Mouse (Mus musculus) urinary bladder, postnatal 10 days (tissue): ENCODE measurements around the gene Cops7b.
"Not testable (repeated sequence)": the region's sequence is repeated elsewhere in the genome, so short reads cannot be mapped to it uniquely, and the experiment has no call there.

Source experiments
- DNase-seq: peaks from one replicate; pipeline ENCODE4 v3.0.0; 2022; ENCODE audit warnings: low spot score

The Cops7b gene

DNA sequence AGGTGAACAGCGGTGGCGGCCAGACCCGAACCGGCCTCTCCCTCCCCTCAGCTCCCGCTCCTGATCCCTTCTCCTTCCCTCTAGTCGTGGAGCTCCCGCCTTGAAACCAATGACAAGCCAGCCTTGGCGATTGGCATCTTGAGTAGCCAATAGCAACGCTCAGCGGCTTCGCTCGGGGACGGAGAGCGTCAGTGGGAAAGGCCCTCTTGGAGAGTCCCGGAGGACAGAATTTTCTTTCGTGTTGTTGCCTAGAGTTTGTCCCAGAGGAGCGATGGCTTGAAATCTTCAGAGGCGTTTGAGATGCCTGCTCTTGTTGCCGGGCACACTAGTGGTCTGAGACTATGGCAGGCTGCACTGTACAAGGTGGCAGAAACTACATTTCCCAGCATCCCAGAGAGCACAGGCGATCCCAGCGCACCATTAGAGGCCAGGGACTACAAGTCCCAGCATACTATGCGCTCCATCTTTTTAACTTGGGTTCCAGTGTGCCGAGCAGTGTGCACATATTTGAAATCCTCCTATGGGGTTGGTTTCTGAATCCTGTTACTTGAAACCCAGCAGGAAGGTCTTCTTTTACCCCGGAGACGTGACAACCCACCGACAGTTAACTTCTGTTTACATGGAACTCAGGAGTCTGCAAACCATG is at the start of gene Cops7b, which contains the start of gene Pde6d:
Cops7b (plus strand) TSS at position 454 of the 646 bp plus-strand sequence.
Pde6d (minus strand) TSS at position 179 of the 646 bp plus-strand sequence.
- peak; percentile 89 for DNase-seq

DNA sequence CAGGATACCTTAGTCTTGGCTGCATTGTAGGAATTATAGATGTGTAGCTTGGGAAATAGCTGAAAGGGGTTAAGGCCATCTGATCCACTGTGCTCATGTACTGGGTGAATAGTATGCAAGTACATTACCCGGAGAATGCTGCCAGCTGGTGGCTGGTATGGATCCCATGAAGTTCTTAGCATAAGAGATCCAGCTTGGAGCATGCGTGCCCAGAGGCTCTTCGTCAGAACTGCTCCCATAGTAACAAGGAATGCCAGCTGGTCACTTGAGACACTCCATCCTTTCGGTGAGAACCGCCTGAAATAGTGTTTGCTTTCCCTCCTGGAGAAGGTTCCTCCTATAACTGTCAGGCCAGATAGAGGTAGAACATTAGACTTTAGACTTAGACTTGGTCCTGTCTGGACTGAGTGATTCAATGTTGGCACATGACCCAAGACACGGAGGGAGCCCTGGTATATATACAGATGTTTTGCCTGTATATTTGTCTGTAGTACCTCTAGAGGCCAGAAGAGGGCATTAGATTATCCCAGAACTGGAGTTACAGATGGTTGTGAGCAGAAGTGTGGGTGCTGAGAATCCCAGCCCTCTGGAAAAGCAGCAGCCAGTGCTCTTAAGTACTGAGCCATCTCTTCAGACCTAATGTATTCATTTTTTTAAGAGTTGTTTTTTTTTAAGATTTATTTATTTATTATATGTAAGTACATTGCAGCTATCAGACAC is 49.1 kb upstream of the Cops7b start:
- no peak for DNase-seq

GRCm38 (mm10) chr1:86538383-86538782 is 44.3 kb upstream of the Cops7b start:
- no peak for DNase-seq

DNA sequence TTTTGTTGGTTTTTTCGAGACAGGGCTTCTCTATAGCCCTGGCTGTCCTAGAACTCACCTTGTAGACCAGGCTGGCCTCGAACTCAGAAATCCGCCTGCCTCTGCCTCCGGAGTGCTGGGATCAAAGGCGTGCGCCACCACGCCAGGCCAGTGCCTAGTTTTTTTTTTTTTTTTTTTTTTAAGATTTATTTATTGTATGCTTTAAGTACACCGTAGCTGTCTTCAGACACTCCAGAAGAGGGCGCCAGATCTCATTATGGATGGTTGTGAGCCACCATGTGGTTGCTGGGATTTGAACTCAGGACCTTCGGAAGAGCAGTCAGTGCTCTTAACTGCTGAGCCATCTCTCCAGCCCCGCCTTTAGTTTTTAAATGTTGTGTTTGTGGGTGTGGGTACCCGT is 43.1 kb upstream of the Cops7b start:
- DNase-seq = not testable (repeated sequence)

- DNase-seq = no peak
These were observed 40.1 kb upstream of the Cops7b start for GRCm38 (mm10) chr1:86542584-86542983.

- no peak for DNase-seq
These were observed 35.9 kb upstream of the Cops7b start for GRCm38 (mm10) chr1:86546797-86547196.

- no peak for DNase-seq
These were observed 31.4 kb upstream of the Cops7b start for GRCm38 (mm10) chr1:86551299-86551698.

- no peak for DNase-seq
These were observed 30.8 kb upstream of the Cops7b start for GRCm38 (mm10) chr1:86551877-86552276.

GRCm38 (mm10) chr1:86555665-86556064 is 27.0 kb upstream of the Cops7b start:
- no peak for DNase-seq

DNA sequence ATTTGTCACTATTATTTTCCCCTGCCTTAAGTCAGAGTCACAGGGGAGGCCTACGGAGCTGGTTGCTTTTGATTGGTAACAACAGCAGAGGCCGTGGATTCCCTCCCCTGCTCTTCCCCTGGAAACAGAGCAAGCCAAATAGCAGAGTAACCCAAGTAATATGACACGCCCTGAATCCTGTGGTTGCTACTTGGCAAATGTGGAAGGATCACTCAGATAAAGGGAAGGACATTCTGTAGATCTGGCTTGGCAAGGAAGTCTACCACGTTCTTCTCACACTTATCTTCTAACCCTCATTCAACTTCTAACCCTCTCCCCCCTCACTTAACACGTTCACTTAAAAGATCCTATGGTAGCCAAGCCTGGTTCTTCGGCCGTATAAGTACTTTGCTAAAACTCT is 24.8 kb upstream of the Cops7b start:
- DNase-seq = no peak

DNA sequence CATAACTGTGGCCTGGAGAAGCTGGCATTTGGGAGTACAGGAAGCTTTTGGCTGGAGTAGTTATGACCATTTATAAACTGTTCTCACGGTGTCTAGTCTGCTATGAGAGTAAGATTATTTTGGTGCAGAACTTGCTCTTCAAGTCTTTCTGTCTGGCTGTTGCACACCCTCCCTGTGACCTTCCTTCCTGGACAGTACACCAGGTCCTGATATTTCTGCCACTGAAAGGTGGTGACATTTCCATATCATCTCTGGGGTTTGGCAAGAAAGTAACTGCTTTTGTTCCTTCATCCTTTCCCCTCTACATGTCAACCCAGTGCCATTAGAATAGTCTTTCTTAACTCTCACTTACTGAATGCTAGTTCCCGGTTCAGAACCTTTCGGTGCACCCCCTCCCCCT is 23.5 kb upstream of the Cops7b start:
- no peak for DNase-seq

DNA sequence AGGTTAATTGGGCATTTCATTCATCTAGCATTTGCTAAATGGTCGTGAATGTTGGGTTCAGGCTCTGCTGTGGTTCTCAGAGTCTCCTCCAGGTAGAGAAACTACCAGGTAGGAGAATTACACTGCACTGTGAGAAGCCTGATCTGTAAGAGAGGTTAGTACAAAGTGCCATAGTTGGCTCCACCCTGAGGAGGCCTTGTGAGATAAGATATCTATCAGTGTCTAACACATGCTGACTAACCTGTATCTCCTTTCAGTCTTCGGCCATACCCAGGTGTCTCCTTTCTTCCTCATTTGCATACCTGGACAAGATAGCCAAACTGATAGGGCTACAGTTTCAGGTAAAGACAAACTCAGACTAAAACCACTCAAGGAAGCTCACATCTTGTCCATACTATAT is 20.0 kb upstream of the Cops7b start:
- no peak for DNase-seq

DNA sequence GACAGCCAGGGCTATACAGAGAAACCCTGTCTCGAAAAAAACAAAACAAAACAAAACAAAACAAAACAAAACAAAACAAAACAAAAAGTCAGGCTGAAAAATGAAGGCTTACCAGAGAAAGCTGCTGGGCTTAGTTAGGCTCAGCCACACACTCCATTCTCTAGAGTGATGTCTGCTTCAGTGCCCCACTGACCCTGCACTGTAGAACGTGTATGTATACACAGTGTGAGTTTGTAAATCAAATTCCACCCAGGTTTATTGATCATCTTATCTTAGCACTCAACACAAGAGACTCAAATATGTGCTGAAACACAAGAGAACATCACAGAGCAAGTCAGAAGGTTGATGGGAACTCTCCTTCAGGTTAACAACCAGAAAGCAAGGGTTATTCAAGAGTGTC is 14.3 kb upstream of the Cops7b start:
- DNase-seq = no peak

GRCm38 (mm10) chr1:86569292-86569860 is 13.3 kb upstream of the Cops7b start:
- DNase-seq = no peak

DNA sequence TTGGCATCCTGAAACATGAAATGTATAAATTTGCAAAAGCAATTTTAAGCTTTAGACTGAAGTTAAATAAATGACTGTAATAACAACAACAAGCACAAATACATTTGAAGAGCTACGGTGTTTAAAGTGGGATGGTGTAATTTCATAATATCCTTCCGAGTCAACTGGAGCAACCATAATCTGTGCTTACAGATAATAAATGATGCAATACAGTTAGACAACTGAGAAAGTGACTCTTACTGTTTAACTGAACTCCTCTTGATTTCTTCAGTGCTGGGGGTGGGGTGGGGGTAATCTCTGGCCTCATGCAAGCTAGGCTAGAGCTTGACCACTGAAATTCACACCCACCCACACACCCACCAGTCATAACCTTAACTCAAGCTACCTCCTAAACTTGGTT is 11.3 kb upstream of the Cops7b start:
- no peak for DNase-seq

DNA sequence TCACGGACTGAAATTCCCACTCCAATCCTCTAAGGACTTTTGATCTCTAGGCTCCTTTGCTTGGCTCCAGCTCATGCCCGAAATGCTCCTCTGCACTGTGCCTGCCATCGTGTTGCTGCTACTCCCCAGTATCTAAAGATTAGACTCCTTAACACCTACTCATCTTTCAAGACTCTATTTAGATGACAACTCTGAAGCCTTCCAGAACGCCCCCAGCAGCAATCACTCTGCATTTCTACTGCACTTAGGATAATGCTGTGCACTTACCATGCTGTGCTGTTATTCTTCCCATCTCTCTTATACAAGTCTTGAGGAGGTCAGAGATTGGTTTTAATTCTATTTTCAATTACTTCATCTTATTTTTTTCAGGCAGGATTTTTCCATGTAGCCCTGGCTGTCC is 10.8 kb upstream of the Cops7b start:
- DNase-seq = no peak

DNA sequence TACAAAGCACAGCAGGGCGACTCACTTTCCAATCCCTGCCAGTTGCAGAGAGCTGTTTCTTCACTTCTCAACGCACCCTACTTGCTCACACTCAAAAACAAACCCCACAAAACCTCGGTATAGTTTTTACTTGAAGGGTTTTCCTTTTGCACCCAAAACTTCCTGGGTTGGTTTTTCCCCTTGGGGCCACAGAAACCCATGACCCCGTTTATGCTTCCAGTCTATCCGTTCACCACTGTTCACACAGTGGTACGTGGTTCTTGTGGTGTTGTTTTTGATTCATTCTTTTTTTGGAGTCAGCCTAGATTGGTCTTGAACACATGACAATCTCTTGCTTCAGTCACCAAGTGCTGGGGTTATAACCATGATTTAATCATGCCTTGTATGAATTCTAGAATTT is 2.3 kb upstream of the Cops7b start:
- DNase-seq = no peak

DNA sequence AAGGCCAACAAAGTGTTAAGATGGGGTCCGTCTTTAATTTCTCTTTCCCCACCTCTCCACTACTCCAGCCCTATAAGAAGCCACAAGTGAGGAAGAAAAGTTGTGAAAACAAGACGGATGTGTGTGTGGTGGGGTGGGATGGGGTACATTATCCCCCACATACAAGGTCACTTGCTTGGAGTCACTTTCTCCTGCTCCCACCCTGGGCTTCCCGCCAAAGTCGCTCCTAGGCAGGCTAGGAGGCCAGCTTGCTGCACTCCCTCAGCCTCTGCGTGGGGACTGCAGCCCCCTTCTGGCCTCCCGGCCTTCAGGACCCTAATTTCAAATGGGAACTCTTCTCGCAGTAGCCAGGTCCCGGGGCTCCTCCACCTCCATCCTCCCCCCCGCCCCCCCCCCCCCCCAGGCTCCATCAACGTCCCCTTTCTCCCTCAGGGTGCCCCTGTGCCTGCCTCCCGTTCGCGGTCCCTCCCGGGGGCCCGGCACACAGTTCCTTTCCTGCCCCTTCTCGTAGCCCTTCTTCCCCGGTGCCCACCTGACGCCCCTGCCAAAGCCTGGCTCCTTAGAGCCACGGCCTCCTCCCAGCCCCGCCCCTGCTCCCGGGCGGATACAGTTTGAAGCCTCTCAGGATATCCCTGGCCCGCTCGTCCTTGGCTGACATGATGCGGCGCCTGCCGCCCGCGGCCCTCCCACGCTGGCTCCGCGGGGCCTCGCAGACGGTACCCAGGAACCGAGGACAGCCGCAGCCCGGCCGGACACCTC is 833 bp upstream of the Cops7b start:
- no peak for DNase-seq

DNA sequence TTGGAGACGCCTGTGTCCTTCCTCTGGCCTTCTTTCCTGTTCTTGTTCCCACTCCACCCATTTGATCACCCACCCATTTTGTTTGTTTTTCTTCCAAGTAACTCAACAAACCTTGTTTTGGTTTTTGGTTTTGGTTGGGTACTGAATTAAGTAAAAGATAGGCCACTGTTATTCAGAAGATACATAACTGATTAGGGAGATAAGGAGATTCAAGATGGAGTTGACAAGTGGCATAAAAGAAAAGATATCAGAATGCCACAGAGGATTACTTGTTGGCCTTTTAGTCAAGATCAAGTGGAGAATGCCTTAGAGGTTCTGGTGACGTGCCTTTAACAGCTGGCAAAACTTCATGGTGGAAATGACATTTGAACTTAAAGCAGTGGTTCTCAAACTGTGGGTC is 1.0 kb downstream of the Cops7b start:
- no peak for DNase-seq

GRCm38 (mm10) chr1:86586992-86587391 is 4.3 kb downstream of the Cops7b start:
- peak; percentile 49 for DNase-seq

DNA sequence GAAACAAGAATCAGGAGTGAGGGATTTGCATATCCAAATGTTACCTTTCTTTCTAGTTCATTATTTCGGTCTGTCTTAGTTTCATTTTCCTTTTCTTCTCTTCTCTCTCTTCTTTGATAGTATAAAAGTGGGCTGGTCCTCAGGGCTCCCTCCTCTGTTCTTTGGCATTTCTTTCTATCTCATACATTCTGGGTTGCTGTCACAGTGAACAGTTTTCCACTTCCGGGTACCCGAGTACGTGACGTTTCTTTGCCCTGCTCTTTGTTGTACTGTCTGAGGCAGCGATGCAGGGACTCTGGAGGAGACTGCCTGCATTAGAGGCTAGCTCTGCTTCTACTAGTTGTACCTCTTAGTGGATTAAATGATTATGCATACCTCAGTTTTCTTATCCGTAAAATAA is 11.8 kb downstream of the Cops7b start:
- DNase-seq = no peak

DNA sequence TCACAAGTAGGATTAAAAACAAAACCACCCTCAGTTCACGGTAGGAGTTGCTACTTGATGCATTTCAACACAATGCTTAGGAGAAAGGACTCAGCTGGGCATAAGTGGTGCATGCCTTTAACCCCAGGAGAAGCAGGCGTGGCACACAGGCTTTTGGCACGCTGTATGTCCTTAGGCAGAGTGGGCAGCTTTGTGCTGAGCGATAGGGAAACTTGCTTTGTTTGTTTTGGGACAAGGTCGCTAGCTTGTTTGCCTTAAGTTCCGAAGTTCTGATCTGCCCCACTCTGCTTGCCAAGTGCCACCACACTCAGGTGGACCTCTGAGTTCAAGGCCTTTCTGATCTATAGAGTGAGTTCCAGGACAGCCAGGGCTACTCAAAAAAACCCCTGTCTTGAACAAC is 12.6 kb downstream of the Cops7b start:
- no peak for DNase-seq

GRCm38 (mm10) chr1:86596512-86596911 is 13.8 kb downstream of the Cops7b start:
- no peak for DNase-seq
